Mouse (Mus musculus) heart, adult 2 months (tissue): ENCODE results near the gene Cd81.

ENCODE experiments used
- CTCF ChIP-seq: fragments of 200-600 bp; IDR thresholded peaks from 2 replicates; pipeline ENCODE4 v1.8.1; 2022; ENCODE audit warnings: antibody characterized with exemption, mild to moderate bottlenecking, moderate library complexity
- POLR2A ChIP-seq: fragments of 200-500 bp; IDR thresholded peaks from 2 replicates; pipeline ENCODE4 v1.6.1; 2011; ENCODE audit warnings: mild to moderate bottlenecking, low read depth, low read length, control low read depth; ENCODE audit not compliant: insufficient read depth

GRCm38 (mm10) chr7:143114773-143115172 is 62.2 kb downstream of the Cd81 start:
- no peak for TF ChIP-seq POLR2A
- peak; percentile 35 for TF ChIP-seq CTCF
